Mouse (Mus musculus): Measurements from ENCODE around the gene Abt1.

Abt1 gene

DNA sequence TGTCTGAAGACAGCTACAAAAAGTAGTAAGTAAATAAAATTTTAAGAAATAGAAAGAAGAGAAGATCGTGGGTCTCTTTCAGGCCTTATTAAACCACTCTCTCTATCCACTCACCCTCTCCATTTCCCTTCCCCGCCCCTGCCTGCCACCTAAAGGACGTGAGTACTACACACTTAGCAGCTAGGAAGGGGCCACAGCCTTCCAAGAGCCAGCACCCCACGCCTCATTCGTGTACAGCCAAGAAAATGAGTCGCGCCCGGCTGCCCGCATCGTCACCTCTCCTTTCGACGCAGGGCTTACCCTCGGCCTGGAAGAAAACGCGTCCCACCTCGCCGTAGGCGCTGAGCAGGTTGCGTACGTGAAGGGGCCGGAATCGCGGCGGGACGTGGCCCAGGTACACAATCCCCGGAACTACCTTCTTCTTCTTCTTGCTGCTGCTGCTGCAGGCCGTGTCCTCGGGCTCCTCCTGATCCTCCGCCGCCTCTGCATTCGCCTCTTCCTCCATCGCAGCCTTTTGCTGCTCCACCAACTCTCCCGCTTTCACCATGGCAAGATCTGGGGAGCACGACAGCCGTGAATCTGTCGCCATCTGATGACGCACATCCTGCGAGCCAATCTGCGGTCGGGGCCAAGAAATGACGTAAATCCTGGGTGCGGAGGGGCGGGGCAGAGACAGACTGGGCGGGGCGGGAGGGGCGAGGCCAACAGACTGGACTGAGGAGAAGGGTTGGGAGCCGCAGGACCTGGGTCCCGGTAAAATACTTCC lies at the start of gene Abt1:
TSS of gene Abt1 (minus strand) at position 581 of the 766 bp plus-strand sequence.
- DNase-seq (ENCODE audit: low read depth): peak; percentile 98

DNA sequence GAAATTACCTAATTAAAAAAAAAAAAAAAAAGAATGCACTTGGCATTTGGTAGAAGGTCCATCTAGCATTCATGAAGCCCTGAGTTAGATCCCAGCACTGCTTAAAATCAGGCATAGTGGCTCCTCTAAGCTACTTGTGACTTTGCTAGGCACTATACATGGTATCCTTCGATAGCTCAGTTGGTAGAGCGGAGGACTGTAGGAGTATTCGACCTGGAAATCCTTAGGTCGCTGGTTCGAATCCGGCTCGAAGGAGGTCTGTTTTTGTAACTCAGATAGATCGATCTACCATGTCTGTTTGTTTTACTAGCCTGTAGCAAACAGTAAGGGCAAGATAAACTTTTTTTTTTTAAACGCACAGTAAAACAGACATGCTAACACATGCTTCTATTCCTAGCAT lies 43.2 kb upstream of the Abt1 start:
- DNase-seq (ENCODE audit: low read depth): peak; percentile 85

DNA sequence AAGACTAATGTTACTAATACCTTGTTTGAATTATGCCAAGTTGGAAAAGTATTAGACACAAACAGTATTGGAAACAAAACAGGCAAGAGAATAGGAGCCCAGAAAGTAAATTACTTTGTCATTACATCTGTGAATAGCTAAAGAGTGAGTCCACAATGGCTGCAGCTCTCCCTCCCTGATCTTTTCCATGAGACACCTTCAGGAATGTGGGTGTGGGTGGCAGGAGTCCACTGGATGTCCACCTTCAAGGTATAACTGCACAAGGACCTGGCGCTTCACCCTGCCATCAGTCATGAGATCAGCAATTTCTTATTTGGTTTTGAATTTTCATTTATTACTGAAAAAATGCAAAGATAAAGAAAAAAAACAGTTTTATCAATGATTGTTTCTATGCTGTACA lies 42.6 kb upstream of the Abt1 start:
- no peak for DNase-seq (ENCODE audit: low read depth)

DNA sequence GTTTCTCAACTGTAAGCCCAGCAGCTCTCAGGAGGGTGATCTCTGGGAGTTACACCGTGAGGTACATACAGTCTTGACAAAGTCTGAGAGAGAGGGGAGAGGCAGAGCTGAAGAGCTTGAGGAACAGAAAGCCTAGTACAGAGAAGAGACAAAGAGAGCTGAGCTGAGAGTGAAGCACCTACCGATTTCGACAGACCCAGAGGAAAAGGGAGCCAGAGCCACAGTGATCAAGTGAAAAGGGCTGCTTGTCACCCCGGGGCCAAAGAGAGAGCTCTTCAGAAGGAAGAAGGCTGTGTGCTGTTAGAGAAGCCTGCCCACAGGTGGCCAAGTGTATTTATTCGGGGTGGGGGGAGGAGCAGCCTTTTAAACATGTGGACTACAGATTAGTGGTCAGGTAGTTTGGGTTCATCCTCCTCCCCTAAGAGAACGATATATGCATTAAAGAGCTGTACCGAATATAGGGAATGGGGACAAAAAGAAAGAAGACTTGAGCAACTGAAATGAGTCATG lies 42.0 kb upstream of the Abt1 start, which contains the start of gene Btn1a1:
TSS of gene Btn1a1 (minus strand) at position 302 of the 510 bp plus-strand sequence.
- DNase-seq (ENCODE audit: low read depth): peak; percentile 67

DNA sequence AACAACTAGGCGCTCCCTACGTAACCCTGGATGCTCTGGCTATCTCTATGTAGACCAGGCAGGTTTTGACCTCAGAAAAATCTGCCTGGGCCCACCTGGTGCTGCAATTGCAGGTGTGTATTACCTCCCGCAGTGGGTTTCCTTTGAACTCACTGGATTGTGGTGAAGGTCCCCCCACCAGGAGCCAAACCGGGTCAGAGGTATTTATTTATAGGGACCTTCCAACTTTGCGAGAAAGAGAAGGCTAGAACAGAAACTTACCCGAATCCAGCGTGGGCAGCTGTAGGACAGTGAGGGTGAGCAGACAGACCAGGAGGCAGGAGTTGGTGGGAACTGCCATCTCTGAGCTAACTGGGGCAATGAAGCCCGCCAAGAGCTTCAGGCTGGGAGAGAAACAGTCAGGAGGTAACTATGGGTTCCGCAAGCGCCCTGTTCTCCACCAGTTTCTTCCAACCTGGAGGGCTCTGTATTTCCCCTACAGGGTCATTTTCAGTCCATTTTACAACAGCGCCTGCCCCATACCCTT lies 41.2 kb upstream of the Abt1 start:
- peak; percentile 50 for DNase-seq (ENCODE audit: low read depth)

DNA sequence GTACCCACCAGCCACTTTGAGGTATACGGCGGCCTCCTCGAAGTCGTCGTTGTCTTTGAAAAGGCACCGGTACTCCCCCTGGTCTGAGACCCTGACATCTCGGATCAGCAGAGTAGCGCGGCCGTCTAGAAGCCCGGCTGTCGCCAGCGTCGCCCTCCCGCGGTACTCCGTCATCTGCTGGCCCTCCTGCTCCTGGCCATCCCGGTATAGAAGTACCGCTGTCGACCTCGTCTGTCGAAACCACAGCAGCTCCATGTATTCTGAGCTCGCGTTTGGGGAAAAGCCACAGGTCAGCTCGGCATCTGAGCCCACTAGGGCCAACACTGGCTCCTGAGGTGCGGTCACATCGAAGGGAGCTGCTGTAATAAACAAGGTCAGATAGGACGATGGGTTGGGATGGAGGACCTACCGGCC lies 40.6 kb upstream of the Abt1 start:
- DNase-seq (ENCODE audit: low read depth): peak; percentile 54

DNA sequence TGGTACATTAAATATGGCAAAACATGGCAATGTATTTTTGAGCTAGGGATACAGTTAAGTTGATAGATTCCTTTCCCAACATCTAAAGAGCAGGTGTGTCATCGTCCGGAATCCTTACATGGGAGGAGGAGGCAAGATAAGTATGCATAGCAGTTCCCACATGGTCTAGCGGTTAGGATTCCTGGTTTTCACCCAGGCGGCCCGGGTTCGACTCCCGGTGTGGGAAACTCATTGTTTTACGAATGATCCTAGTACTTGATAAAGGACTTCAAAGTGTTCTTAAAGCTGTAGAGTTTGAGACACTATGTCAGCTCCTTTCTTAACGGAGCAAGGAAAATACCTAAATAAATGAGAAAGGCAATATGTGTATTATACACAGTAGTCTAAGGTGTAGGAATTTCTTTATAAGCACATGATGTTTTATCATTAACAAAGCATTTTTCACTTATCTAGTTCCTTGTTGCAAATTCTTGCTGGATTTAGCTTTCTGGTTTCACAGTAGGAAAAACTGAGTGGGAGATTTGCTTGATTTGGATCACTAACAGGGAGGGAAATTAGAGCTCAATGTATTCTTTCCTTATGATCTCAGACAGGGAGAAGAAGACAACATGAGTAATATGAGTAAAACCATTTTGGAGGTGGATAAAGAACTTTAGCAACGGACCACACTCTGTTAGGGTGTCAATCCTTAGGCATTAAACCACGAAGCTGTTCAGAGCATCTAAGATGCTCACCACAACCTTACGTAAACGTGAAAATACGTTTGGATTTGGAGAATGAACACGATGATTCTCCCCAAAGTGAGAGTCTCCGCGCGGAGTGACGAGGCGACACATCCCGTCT lies 39.9 kb upstream of the Abt1 start:
- peak; percentile 58 for DNase-seq (ENCODE audit: low read depth)

DNA sequence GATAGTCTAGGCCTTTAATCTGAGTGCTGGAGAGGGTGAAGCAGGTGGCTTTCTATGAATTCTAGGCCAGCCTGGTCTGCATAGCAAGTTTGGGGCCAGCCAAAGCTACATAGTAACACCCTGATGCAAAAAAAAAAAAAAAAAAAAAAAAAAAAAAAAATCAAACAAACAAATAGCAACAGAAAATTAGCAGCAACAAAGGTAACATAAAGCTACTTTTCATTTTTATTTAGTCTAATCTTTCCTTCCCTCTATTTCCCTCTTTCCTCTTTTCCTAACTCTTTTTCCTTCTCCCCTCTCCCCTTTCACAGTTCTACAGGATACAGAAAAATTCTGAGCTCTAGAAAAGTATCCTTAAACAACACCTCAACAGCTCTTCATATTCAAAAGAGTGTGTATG lies 39.0 kb upstream of the Abt1 start:
- DNase-seq (ENCODE audit: low read depth): no peak

DNA sequence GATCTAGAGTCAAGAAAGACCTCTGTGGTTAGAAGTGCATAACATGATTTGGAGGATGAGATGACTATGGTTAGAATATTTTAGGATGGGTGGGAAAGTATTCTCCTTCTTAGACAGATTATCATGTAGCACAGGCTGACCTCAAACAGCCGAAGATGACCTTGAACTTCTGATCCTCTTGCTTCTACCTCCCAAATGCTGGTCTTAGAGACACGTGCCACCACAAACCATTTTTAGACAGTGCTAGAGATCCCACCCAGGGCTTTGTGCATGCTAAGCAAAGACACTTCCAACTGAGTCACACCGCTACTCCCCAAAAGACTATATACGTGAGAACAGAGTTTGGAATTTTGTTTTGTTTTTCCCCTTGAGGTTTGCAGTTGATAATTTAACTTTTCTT lies 38.4 kb upstream of the Abt1 start:
- no peak for DNase-seq (ENCODE audit: low read depth)

DNA sequence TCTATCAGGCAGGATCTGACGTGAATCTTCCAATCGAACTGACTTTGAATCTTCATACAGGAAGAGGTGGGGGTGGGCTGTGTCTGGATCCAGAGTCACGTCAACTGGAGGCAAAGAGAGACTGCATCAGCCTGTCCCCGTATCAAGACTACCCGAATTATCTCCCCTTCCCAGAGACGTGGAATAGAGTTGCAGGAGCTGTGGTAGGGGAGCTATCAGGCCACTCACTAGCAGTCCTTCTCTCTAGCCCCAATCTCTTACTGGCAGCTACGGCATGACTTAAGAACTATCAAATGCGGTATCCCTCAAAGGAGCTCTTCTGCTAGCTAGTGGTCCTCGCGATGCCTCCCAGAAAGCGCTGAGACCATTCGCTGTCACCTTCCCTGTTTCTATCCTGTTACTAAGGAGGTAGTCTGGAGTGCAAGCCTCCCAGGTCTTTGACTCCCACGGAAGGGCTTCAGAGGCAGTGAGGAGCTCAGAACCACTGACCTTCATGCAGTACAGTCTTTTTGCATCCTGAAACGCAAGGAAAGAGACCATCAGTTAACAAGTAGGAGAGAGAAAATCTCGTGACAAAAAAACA lies 35.7 kb upstream of the Abt1 start:
- no peak for DNase-seq (ENCODE audit: low read depth)

DNA sequence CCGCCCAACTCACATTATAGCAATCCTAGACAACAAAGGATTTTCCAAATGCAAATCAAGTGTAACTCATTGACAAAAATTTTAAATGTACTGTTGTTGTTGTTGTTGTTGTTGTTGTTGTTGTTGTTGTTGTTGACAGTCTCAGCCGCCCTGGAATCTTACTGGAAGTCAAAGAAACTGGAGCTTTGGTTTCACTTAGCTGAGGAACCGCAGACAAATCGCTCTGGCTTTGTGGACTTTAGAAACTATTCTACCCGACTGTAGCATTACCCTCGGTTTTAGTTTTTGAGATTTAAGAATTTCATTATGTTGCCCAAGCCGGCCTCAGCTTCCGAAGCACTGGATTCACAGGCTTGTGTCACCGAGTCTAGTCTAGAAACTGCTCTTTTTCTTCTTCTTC lies 30.3 kb upstream of the Abt1 start:
- DNase-seq (ENCODE audit: low read depth): no peak

DNA sequence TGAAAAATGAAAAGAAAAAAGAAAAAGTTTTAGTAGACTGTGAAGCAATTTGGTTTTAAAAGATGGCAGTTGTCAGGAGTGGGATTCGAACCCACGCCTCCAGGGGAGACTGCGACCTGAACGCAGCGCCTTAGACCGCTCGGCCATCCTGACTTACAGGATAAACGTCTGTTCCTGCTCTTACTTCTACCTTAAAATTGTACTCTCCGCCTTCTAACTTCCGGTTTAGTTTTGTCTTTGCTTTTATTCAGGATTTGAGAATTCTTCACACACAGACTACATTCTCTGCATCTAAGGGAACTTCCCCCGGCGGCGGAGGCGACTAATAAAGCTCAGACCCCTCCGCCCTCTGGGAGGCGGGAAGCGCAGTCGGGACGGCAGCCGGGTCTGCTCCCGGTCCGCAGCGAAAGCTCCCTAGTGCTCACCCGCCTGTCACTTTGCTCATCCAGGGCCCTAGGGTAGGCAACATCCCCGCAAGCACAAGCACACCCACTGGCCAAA lies 29.7 kb upstream of the Abt1 start:
- peak; percentile 92 for DNase-seq (ENCODE audit: low read depth)

DNA sequence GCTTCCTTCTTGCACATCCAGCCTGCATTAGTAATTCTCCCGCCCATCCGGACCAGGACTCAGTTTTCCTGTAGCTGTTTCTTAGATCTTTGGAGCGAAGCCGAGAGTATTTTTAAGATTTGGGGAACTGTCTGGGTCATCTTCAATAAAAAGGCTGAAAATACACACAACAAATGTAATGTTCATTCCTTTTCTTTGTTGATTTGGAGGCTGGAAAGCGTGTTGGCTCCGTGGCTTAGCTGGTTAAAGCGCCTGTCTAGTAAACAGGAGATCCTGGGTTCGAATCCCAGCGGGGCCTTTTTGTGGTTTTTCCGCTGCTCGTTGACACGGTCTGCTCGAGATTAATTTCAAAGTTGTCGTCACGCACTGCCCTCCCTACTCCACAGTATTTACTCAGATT lies 26.7 kb upstream of the Abt1 start:
- DNase-seq (ENCODE audit: low read depth): peak; percentile 82

DNA sequence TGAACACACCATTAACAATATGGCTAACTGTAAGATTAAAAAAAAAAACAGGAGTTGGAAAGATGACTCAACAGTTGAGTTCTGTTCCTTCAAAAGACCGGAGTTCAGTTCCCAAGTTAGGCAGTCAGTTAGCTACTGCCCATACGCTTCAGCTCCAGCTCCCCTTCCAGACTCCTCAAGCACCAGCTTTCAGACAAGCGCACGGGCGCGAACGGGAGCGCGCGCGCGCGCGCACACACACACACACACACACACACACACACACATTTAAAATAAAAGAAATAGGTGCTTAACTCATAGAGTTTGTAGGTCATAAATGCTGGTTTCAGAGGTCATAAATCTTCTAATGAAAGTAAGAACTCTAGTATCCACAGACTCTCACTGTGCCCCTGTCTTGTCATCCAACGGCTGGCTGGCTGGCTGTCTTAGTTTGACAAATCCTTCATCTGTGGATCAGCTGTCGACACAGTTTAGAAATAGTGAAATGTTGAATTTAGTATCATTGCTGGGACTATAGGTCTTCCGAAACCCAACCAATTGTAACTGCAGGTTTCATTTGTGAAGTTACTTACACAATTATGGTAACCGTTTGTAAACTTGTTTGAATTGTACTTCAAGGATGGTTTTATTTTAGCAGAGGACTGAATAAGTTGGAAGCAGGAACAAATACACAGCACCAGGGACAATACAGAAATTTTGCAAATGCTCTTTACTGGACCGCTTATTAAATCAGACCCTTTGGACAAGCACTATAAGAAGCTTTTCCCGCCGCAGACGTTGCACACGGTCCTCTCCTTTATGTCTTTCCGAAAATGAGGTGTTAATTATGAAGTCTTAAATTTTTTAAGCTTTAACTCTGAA lies 25.8 kb upstream of the Abt1 start:
- peak; percentile 64 for DNase-seq (ENCODE audit: low read depth)

DNA sequence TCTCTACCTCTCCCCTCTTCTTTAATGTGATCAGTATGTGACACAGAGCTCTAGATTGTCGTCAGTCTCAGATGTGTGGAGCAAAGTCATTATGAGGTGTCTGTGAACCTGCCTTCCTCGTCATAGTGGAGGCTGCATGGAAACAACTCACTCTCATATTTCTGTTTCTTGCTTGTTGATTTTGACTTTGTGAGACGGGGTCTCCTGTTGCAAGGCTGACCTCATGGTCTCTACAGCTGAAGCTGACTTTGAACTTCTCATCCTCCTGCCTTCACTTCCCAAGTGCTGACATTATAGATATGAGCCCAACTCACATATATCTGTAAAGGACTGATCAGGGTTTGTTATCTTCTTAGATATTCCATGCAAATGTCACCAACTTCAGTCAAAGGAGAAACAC lies 25.1 kb upstream of the Abt1 start:
- DNase-seq (ENCODE audit: low read depth): no peak

DNA sequence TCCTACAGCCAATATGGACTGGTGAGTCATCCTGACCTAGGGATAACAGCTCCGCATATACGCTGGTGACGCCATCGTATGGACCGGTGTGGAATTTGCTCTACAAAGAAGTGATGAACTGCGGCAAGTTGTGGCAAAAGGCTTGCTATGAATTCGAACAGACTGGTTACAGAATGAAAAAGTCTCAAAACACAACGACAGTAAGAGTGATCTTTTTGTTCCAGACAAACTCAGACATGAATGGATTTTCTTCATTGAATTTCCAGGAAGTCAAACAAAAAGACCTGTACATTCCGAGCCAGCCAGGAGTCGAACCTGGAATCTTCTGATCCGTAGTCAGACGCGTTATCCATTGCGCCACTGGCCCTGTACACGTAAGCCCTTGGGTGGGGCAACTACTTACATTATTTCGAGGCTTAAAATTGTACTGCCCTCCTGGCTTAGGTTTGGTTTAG lies 22.9 kb upstream of the Abt1 start:
- peak; percentile 93 for DNase-seq (ENCODE audit: low read depth)

DNA sequence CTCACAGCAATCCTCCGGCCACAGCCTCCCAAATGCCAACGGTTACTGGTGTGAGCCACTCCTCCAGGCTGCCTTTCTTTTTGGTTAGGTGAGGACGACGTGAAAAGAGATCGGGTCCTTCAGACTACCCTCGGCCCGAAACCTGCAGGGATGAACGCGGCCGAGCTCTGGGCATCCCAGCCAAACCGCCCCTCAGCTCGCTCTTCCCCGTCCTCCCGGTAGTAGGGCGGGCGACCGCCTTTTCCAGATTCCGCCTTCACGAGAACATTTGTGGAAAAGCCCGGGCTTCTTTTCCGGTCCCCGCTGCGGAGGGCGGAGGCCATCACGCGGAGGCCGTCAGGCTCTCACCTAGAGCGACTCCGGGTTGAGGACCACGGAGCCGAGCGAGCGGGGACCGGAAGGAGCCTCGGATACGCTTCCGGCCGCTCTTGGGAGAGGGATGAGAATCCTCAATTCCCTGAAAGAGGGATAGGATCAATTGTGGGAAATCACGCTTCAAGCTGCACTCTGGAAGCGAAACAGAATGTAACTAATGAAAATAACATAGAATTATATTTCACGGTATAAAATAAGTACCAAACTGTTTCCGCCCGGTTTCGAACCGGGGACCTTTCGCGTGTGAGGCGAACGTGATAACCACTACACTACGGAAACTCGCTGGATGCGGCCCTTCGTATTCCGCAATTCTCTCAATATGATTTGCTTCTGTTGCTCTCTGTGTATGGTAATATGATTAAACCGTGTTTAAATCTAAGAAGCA lies 22.1 kb upstream of the Abt1 start:
- DNase-seq (ENCODE audit: low read depth): peak; percentile 97

DNA sequence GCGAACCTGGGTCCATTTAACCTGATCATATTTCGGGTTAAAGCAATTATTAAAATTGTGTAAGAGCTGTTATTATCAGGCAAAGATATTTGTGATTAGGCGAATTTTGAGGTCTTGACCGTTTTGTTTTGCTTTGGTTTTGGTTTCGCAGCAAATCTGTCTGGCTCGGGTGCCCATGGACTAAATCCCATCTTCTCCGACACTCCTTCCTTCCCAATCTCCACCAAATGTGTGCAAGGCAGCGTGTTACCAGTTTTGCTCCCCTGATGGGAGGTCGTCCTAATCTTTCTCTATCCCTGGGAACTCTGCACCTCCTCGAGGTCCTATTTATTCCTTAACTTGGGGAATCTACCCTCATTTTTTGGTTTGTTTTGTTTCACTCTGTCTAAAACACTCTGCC lies 21.5 kb upstream of the Abt1 start:
- DNase-seq (ENCODE audit: low read depth): no peak

DNA sequence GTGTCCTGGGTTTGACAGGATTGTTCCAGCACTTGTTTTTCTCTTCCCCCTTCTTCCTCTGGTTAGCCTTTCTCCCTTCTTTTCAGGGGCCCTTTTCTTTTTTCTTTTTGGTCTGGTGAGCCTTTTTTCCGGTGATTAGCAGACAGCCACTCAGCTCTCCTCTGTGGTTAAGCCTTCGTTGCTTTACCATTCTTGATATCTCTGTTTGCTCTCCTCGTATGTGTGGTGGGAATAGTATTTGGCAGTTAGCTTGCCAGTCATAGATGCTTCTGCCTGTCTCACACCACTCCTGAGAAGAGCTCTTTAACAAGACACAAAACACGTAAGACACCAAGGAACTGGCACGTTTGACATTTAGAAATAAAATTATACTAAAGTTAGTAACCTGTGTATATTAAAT lies 20.8 kb upstream of the Abt1 start:
- DNase-seq (ENCODE audit: low read depth): no peak

DNA sequence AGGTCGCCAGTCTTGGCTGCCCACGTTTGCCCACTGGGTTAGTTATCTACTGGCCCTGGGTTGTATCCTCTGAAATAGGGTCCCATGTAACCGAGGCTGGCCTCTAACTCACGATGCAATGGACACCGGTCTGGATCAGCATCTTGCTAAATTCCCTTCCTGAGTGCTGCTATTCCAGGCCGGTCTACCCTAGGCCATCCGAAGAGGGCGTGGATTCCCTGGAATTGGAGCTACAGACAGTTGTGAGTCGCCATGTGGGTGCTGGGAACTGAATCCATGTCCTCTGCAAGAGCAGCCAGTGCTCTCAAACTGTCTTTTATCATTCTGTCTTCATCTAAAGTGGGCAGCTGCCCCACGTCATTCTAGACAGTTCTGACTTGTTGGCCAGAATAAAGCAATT lies 16.2 kb upstream of the Abt1 start:
- no peak for DNase-seq (ENCODE audit: low read depth)
